Mouse (Mus musculus) intestine, embryonic 15.5 days (tissue): ENCODE results near the gene Cenpm. TPM values are rescaled to one million over a fixed set of nuclear protein-coding genes. Genes with fewer than 3 reads are reported as not detected.
A peak's percentile ranks its signal among the peaks of the same experiment; 100 is the strongest.
"Not testable (repeated sequence)": the region's sequence is repeated elsewhere in the genome, so short reads cannot be mapped to it uniquely, and the experiment has no call there.

ENCODE experiments used
- ATAC-seq: fragments of 200-750 bp; cut with Nextera tagmentation; 2 replicates; pipeline ENCODE4 v1.8.0; 2017; ENCODE audit warnings: moderate TSS enrichment, moderate library complexity
- H3K27ac ChIP-seq: fragments of 300-500 bp; sonication (generic); 2 replicates; pipeline ENCODE4 v1.5.1; 2015; ENCODE audit warnings: mild to moderate bottlenecking, inconsistent platforms
- H3K27me3 ChIP-seq: fragments of 300-500 bp; sonication (generic); replicated peaks from 2 replicates; pipeline ENCODE4 v1.6.1; 2015; ENCODE audit warnings: inconsistent platforms
- H3K36me3 ChIP-seq: fragments of 300-500 bp; sonication (generic); 2 replicates; pipeline ENCODE4 v1.6.1; 2015; ENCODE audit warnings: inconsistent platforms
- H3K4me1 ChIP-seq: fragments of 300-500 bp; sonication (generic); replicated peaks from 2 replicates; pipeline ENCODE4 v1.6.1; 2015; ENCODE audit warnings: inconsistent platforms
- H3K4me2 ChIP-seq: fragments of 300-500 bp; sonication (generic); replicated peaks from 2 replicates; pipeline ENCODE4 v1.6.1; 2015; ENCODE audit warnings: mild to moderate bottlenecking, inconsistent platforms
- H3K4me3 ChIP-seq: fragments of 300-500 bp; sonication (generic); replicated peaks from 2 replicates; pipeline ENCODE4 v1.5.1; 2015; ENCODE audit warnings: inconsistent platforms
- H3K9ac ChIP-seq: fragments of 300-500 bp; sonication (generic); 2 replicates; pipeline ENCODE4 v1.6.1; 2015; ENCODE audit warnings: inconsistent platforms
- H3K9me3 ChIP-seq: fragments of 300-500 bp; sonication (generic); 2 replicates; pipeline ENCODE4 v1.6.1; 2016; ENCODE audit warnings: inconsistent platforms
- WGBS: fragments of 180-500 bp; shearing (Covaris S2); methylation state at CpG from one replicate; pipeline ENCODE4 v1.1.7; 2015; 5-methylcytosine and 5-hydroxymethylcytosine counted together
- polyA plus RNA-seq: library from polyadenylated mRNA; unstranded; fragments of >200 nt; fragmentation: Nextera tagmentation; extraction: Ambion mirVana; gene quantifications from 2 replicates; pipeline ENCODE4 v1.2.1, GENCODE M21; 2015

Gene Cenpm
- polyA plus RNA-seq, 1 experiment from 2014 or later = 49.1 TPM

DNA sequence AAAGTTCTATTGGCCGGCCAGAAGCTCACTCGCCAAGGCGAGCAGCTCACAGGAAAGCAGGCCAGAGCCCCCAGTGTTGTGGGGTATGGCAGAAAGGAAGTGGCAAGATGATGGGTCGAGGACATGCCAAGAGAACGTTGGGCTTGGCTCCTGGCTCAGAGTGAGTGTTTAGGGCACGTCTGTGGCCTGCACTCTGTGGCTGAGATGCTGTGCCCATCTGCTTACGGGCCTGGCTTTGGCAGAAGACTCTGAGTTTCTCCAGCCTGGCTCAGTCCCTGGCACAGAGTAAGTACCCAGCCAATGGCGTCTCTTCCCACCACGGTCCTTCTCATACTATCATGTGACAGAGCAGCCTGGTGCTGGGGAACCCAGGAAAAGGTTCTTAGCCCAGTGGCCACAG, 24.2 kb upstream of the Cenpm start:
- WGBS = 84% methylated on average over 9 of the region's 9 CpGs
- H3K27ac ChIP-seq = no peak overlapping the region
- peaks cover 21% of the 10 kb centered on the region for H3K27me3 ChIP-seq

DNA sequence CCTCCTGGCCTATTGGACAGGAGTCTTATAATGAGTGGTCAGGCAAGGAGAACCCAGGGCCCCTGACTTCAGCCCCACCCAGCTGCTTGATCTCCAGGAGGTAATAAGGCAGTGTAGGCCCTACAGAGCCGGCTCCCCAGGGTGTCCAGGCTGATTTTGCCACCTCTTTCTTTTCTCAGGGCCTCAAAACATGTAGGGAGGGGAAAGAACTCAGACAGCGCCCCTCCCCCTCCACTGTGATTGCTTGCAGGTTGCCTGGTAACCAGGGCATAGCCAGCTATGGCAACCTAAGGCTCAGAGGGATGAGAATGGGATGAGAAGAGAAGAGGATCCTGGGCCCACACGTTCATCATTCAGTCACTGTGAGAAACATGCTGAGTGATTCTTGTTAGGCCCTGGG, 23.6 kb upstream of the Cenpm start:
- Histone ChIP-seq H3K4me1 (no peaks in the 10 kb centered on the region), H3K27me3 (peaks cover 16% of the 10 kb centered on the region), H3K4me2 (no peak overlapping the region), H3K4me3 (no peak overlapping the region), H3K9ac (no peak overlapping the region), H3K27ac (no peak overlapping the region), H3K36me3 (no peaks in the 10 kb centered on the region), H3K9me3 (no peaks in the 10 kb centered on the region)
- WGBS = 24% methylated on average over 3 of the region's 3 CpGs
- ATAC-seq = no peak

More for the DNA sequence above, 24.2 kb upstream of the Cenpm start:
- Histone ChIP-seq H3K4me1 (no peaks in the 10 kb centered on the region), H3K9me3 (no peaks in the 10 kb centered on the region), H3K36me3 (no peaks in the 10 kb centered on the region), H3K9ac (no peak overlapping the region), H3K4me2 (no peak overlapping the region), H3K4me3 (no peak overlapping the region)
- ATAC-seq = no peak

DNA sequence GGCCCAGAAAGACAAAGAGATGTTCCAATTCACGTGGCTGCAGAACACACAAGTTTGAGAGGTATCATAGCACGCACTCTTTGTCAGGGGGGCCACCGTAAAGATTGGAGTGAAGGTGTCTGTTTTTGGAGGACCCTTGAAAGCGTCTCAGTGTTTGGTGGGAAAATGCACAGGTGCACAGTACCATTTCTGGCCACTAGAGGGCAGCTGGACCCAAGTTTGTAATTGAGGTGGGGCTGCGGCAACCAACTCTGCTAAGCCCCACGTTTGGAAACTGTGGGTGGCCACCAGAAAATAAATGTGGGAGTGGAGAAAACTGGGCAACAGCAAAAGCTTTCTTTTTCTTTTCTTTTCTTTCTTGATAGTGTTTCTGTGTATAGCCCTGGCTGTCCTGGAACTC, 21.8 kb upstream of the Cenpm start:
- H3K4me1 ChIP-seq = no peaks in the 10 kb centered on the region
- 0 out of 2 replicates have a peak, but pooled peaks cover under 1% of the 10 kb centered on the region for H3K27me3 ChIP-seq
- no peaks in the 10 kb centered on the region for H3K9me3 ChIP-seq
- no peak overlapping the region for H3K4me2 ChIP-seq
- H3K9ac ChIP-seq = no peak overlapping the region
- WGBS = 14% methylated on average over 6 of the region's 6 CpGs
- no peak overlapping the region for H3K27ac ChIP-seq
- H3K4me3 ChIP-seq = no peak overlapping the region
- H3K36me3 ChIP-seq = no peaks in the 10 kb centered on the region
- ATAC-seq = no peak

DNA sequence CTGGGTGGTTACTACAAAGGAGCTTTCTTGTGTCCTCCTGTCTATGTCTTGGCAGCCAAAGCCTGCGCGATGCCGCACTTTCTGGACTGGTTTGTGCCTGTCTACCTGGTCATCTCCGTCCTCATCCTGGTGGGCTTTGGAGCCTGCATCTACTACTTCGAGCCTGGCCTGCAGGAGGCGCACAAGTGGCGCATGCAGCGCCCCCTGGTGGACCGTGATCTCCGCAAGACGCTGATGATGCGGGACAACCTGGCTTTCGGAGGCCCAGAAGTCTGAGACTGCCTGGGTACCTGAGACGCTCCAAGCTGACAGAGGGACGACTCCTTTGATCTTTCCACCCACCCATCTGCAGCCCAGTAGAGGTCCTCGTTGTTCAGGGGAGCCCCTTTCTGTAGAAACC, 15.0 kb upstream of the Cenpm start:
- ATAC-seq = no peak
- Histone ChIP-seq H3K27ac (no peak overlapping the region), H3K4me2 (no peak overlapping the region), H3K9ac (no peak overlapping the region), H3K4me1 (no peaks in the 10 kb centered on the region), H3K9me3 (no peaks in the 10 kb centered on the region), H3K27me3 (no peaks in the 10 kb centered on the region), H3K4me3 (no peak overlapping the region), H3K36me3 (no peaks in the 10 kb centered on the region)
- 12% methylated on average over 16 of the region's 16 CpGs for WGBS

DNA sequence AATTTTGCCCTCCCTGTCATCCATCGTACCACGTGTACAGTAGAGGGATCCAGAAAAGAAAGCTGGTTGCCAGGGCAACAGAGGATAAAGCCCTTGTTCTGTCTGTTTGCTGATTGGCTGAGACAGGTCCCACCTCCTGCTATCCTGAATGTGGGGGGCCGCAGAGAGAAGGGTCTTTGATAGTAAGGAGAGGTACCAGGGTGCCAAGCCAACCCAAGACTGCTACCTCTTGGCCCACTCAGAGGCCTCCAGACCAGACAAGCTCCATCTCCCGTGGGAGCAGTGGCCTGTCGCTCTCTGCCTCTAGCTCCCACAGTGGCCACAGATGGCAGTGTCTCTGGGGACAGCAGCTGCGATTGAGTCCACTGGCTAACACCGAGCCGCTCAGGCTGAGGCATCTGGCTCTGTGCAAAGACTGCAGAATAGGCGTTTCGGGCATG, 11.4 kb upstream of the Cenpm start:
- WGBS = 27% methylated on average over 10 of the region's 10 CpGs
- H3K4me3 ChIP-seq = no peak overlapping the region
- ATAC-seq = no peak
- no peak overlapping the region for H3K4me2 ChIP-seq
- no peak overlapping the region for H3K9ac ChIP-seq
- H3K27me3 ChIP-seq = no peaks in the 10 kb centered on the region
- no peaks in the 10 kb centered on the region for H3K4me1 ChIP-seq
- H3K36me3 ChIP-seq = no peaks in the 10 kb centered on the region
- H3K27ac ChIP-seq = no peak overlapping the region
- no peaks in the 10 kb centered on the region for H3K9me3 ChIP-seq

DNA sequence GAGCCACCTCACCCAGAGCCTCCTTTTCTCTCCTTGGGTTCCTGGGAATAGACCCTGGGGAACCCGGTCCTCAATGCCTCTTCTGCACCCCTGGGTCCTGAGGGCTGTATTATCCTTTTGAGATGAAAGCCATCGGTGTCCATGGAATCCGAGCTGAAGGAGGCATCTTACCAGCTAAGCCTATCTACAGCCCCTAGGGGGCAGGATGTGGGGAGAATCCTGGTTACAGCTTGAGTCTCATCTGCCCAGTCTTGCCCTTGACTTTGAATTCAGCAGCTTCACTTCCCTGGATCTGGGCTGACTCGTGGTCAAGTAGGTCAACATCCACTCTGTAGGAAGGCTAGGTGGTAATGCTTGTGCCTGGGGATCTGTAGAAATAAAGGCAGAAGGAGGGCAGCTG, 10.7 kb upstream of the Cenpm start:
- no peaks in the 10 kb centered on the region for H3K4me1 ChIP-seq
- H3K4me3 ChIP-seq = no peak overlapping the region
- WGBS = 48% methylated on average over 4 of the region's 4 CpGs
- no peak overlapping the region for H3K4me2 ChIP-seq
- H3K27ac ChIP-seq = no peak overlapping the region
- H3K27me3 ChIP-seq = no peaks in the 10 kb centered on the region
- no peak for ATAC-seq
- no peaks in the 10 kb centered on the region for H3K9me3 ChIP-seq
- H3K36me3 ChIP-seq = no peaks in the 10 kb centered on the region
- H3K9ac ChIP-seq = no peak overlapping the region

DNA sequence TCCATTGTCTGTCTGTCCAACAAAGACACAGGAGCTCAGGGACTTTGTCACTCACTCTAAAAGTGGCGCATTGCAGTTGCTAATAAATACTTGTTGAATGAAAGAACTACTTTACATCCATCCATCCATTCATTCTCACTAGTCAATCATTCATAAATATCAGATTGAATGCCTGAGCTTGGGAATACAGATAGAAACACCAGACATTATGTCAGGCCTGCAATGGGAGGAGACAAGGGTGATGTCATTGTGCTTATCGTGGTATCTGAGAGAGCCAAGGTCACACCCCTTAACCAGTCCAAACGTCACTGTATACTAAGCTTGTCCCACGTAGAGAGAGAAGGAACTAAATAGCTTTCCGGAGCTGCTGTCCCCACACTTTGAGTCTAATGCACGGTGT, 7.5 kb upstream of the Cenpm start, which contains the start of gene 1500009C09Rik:
Gene 1500009C09Rik (plus strand): TSS at position 301 of the 400 bp plus-strand sequence.
- Histone ChIP-seq H3K9me3 (no peaks in the 10 kb centered on the region), H3K4me1 (no peaks in the 10 kb centered on the region), H3K36me3 (no peaks in the 10 kb centered on the region), H3K27ac (no peak within 1 kb of the TSS), H3K4me3 (no peak within 1 kb of the TSS), H3K4me2 (no peak within 1 kb of the TSS), H3K9ac (no peak within 1 kb of the TSS), H3K27me3 (no peaks in the 10 kb centered on the region)
- no peak for ATAC-seq
- WGBS = 86% methylated on average over 6 of the region's 6 CpGs

DNA sequence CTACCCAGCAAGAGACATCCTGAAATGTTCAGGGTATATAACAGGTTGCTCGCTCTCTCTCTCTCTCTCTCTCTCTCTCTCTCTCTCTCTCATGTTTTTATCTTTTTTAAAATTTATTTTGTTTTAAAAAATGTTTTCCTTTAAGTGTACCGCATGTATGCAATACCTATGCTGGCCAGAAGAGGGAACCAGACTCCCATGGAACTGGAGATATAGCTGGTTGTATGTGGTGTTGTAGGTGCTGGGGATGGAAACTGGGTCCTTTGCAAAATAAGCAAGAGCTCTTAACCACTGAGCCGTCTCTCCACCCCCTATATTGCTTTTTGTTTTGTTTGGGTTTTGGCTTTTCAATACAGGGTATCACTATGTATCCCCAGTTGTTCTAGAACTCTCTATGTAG, 7.0 kb upstream of the Cenpm start:
- Histone ChIP-seq H3K9ac (no peak overlapping the region), H3K4me3 (no peak overlapping the region), H3K4me2 (no peak overlapping the region), H3K9me3 (no peaks in the 10 kb centered on the region), H3K4me1 (no peaks in the 10 kb centered on the region), H3K36me3 (no peaks in the 10 kb centered on the region), H3K27ac (no peak overlapping the region), H3K27me3 (no peaks in the 10 kb centered on the region)
- WGBS = 91% methylated on average over 3 of the region's 3 CpGs
- no peak for ATAC-seq

DNA sequence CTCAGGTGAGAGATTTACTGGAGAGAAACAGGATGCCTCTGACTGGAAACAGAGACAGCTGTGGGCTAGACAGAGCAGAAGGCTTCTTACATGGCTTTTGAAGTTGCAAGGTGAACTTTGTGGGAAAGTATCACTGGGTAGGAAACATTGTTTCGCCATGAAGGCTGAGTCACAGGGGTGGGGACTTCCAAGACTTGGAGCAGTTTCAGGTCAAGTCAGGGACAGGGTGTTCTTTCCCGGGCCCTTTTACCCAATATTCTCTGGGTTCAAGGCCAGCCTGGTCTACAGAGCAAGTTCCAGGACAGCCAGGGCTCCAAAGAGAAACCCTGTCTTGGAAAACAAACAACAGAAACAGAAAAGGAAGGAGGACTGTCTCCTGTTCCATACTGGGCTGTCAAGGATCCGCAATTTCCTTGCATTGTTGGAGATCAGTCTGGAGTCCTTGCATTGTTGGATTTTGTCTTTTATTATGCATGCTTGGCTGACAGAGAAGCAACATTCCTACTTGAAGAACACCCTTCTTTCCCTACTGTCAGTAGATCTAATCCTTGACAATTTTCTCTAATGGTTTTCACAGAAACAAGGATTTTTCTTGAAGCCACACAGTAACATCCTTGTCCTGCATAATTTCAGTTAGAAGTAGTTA, 2.7 kb upstream of the Cenpm start:
- no peaks in the 10 kb centered on the region for H3K9me3 ChIP-seq
- no peak for ATAC-seq
- no peaks in the 10 kb centered on the region for H3K27me3 ChIP-seq
- no peak overlapping the region for H3K4me3 ChIP-seq
- 0 out of 2 replicates have a peak, but pooled peaks cover 6% of the 10 kb centered on the region for H3K4me1 ChIP-seq
- WGBS = 62% methylated on average over 3 of the region's 3 CpGs
- no peak overlapping the region for H3K27ac ChIP-seq
- no peaks in the 10 kb centered on the region for H3K36me3 ChIP-seq
- H3K9ac ChIP-seq = no peak overlapping the region
- H3K4me2 ChIP-seq = no peak overlapping the region

DNA sequence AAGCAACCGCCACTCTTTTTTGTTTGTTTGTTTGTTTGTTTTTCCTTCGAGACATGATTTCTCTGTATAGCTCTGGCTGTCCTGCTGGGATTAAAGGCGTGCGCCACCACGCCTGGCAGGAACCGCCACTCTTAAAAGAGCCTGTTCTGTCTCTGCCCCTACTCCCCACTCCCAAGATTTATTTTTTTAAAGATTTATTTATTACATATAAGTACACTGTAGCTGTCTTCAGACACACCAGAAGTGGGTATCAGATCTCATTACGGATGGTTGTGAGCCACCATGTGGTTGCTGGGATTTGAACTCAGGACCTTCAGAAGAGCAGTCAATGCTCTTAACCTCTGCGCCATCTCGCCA, 235 bp upstream of the Cenpm start:
- peak overlapping the region; percentile 92 for H3K4me2 ChIP-seq
- H3K27ac ChIP-seq = peak overlapping the region; percentile 64; the same call in 1 of the 2 replicates
- ATAC-seq = peak; percentile 10; the same call in 1 of the 2 replicates
- not testable (repeated sequence) for H3K27me3 ChIP-seq, H3K4me1 ChIP-seq, H3K36me3 ChIP-seq, H3K9me3 ChIP-seq
- H3K4me3 ChIP-seq = peak overlapping the region; percentile 83
- peak overlapping the region; percentile 69 for H3K9ac ChIP-seq
- WGBS = 21% methylated on average over 9 of the region's 9 CpGs

DNA sequence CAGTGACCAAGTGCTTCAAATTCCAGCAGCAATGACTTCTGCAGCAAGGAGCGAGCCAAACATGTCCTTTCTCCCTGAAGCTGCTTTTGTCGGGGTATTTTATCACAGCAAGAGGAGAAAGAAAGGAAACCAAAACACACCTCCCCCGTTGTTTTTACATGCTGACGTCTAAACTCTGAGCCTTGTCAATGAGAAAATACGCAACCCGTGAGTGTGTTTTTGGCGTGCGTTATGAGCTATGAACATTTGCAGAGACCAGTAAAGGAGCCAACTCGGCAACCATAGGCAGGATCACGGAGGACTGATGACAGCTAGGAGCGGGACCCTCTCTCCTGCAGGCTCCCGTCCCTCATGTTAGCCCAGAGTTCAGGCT, 820 bp downstream of the Cenpm start:
- WGBS = 4% methylated on average over 12 of the region's 12 CpGs
- Histone ChIP-seq H3K4me3 (peak overlapping the region; percentile 83), H3K36me3 (no peaks in the 10 kb centered on the region), H3K9ac (peak overlapping the region; percentile 69), H3K4me1 (0 out of 2 replicates have a peak, but pooled peaks cover 8% of the 10 kb centered on the region), H3K4me2 (peak overlapping the region; percentile 92), H3K27me3 (no peaks in the 10 kb centered on the region), H3K27ac (peak overlapping the region; percentile 42), H3K9me3 (no peaks in the 10 kb centered on the region)
- ATAC-seq = no peak

DNA sequence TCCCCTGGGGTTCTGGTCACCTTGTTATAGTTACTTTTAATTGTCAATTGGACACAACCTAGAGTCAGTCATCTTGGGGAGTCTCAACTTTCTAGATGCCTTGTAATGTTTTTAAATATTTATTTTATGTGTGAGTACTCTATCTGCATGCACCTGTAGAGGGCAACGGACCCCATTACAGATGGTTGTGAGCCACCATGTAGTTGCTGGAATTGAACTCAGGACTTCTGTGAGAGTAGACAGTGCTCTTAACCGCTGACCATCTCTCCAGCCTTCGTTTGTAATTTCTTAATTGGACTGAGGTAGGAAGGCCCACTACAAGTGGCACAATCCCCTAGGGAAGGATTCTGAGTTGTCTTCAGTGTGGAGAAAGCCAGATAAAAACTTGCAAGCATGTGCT, 1.2 kb downstream of the Cenpm start:
- no peaks in the 10 kb centered on the region for H3K9me3 ChIP-seq
- no peak for ATAC-seq
- WGBS = 67% methylated on average over 3 of the region's 3 CpGs

DNA sequence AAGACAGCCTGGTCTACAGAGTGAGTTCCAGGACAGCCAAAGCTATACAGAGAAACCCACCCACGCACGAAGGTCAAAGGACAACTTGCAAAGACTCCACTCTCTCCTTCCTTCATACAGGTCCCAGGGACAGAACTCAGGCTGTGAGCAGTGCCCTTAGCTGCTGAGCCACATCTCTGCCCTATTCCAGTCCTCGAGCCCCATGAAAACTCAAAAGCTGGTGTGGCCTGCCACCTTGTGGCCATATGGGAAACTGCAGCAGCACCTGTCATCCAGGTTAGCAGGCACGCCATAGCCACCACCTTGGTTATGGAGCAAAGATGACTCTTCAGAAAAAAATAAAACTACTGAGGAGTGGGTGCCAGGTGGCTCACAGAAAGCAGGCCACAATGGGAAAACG, 8.0 kb downstream of the Cenpm start:
- no peaks in the 10 kb centered on the region for H3K9me3 ChIP-seq
- H3K4me2 ChIP-seq = no peak overlapping the region
- 0 out of 2 replicates have a peak, but pooled peaks cover 2% of the 10 kb centered on the region for H3K4me1 ChIP-seq
- H3K27me3 ChIP-seq = no peaks in the 10 kb centered on the region
- ATAC-seq = peak; percentile 75
- 15% methylated on average over 5 of the region's 5 CpGs for WGBS
- no peak overlapping the region for H3K27ac ChIP-seq
- no peak overlapping the region for H3K9ac ChIP-seq
- no peaks in the 10 kb centered on the region; the same call in 1 of the 2 replicates for H3K36me3 ChIP-seq
- H3K4me3 ChIP-seq = no peak overlapping the region

More for the DNA sequence above, 1.2 kb downstream of the Cenpm start:
- Histone ChIP-seq H3K4me1 (0 out of 2 replicates have a peak, but pooled peaks cover 8% of the 10 kb centered on the region), H3K4me2 (peak overlapping the region; percentile 92), H3K9ac (peak overlapping the region; percentile 69; the same call in 1 of the 2 replicates), H3K27me3 (no peaks in the 10 kb centered on the region), H3K27ac (no peak overlapping the region), H3K36me3 (no peaks in the 10 kb centered on the region), H3K4me3 (peak overlapping the region; percentile 83)
